Mouse (Mus musculus) C2C12 (cell line): ENCODE data around the gene Zfp771. TPM values are rescaled to one million over a fixed set of nuclear protein-coding genes. Genes with fewer than 3 reads are reported as not detected.
A peak's percentile ranks its signal among the peaks of the same experiment; 100 is the strongest.

ENCODE experiments used
- H3K27me3 ChIP-seq: one replicate; pipeline ENCODE4 v1.6.1; 2011; ENCODE audit not compliant: control insufficient read depth, insufficient read depth, insufficient read length
- H3K36me3 ChIP-seq: one replicate; pipeline ENCODE4 v1.6.1; 2011; ENCODE audit not compliant: control insufficient read depth, insufficient read depth
- H3K4me3 ChIP-seq: one replicate; pipeline ENCODE4 v1.5.1; 2011; ENCODE audit warnings: mild to moderate bottlenecking, control low read depth; ENCODE audit not compliant: poor library complexity, insufficient read depth, severe bottlenecking
- H3K79me2 ChIP-seq: one replicate; pipeline ENCODE4 v1.6.1; 2011; ENCODE audit not compliant: control insufficient read depth, insufficient read depth
- H3K79me3 ChIP-seq: one replicate; pipeline ENCODE4 v1.6.1; 2011; ENCODE audit warnings: low read depth, control low read depth
- H3ac ChIP-seq: one replicate; pipeline ENCODE3; 2011; ENCODE audit warnings: low read depth; ENCODE audit not compliant: control insufficient read depth, insufficient read length
- CEBPB ChIP-seq: IDR thresholded peaks from one replicate; pipeline ENCODE4 v1.6.1; 2011; ENCODE audit warnings: low read depth, mild to moderate bottlenecking, control low read depth, moderate library complexity
- CTCF ChIP-seq: IDR thresholded peaks from one replicate; pipeline ENCODE4 v1.5.1; 2011; ENCODE audit not compliant: control insufficient read depth, insufficient read depth, insufficient read length
- FOSL1 ChIP-seq: IDR thresholded peaks from one replicate; pipeline ENCODE4 v1.8.0; 2011; ENCODE audit warnings: mild to moderate bottlenecking, low read length; ENCODE audit not compliant: poor library complexity, insufficient read depth, severe bottlenecking
- MAX ChIP-seq: IDR thresholded peaks from one replicate; pipeline ENCODE4 v1.6.1; 2011; ENCODE audit warnings: mild to moderate bottlenecking, control low read depth
- MYOD1 ChIP-seq: IDR thresholded peaks from one replicate; pipeline ENCODE4 v1.6.1; 2011; ENCODE audit warnings: low read depth; ENCODE audit not compliant: control insufficient read depth, insufficient read length
- MYOG ChIP-seq: IDR thresholded peaks from one replicate; pipeline ENCODE4 v1.6.1; 2011; ENCODE audit not compliant: control insufficient read depth, insufficient read length; ENCODE audit errors: extremely low read depth
- USF1 ChIP-seq: IDR thresholded peaks from one replicate; pipeline ENCODE4 v1.6.1; 2011; ENCODE audit warnings: low read depth, mild to moderate bottlenecking, control low read depth, moderate library complexity
- polyA plus RNA-seq: library from polyadenylated mRNA; unstranded; fragments of >200 nt; fragmentation: generic; extraction: Trizol; gene quantifications from one replicate; pipeline ENCODE4 v1.2.1, GENCODE M21; 2012; ENCODE audit warnings: missing spikeins

Zfp771 gene
- polyA plus RNA-seq, 1 experiment = 38.0 TPM

GRCm38 (mm10) chr7:127259186-127259905, 15.3 kb downstream of the Zfp771 start:
- TF ChIP-seq MAX = no peak
- no peak for TF ChIP-seq USF1
- no peak for TF ChIP-seq CTCF
- no peak for TF ChIP-seq MYOD1
- no peak for TF ChIP-seq MYOG
- no peak for TF ChIP-seq CEBPB
- no peak for TF ChIP-seq FOSL1
- Histone ChIP-seq H3K79me3 (peaks cover 5% of the 10 kb centered on the region), H3K79me2 (peaks cover 17% of the 10 kb centered on the region), H3K4me3 (peak overlapping the region; percentile 61), H3K27me3 (no peaks in the 10 kb centered on the region), H3ac (no peak overlapping the region), H3K36me3 (peaks cover 13% of the 10 kb centered on the region)

DNA sequence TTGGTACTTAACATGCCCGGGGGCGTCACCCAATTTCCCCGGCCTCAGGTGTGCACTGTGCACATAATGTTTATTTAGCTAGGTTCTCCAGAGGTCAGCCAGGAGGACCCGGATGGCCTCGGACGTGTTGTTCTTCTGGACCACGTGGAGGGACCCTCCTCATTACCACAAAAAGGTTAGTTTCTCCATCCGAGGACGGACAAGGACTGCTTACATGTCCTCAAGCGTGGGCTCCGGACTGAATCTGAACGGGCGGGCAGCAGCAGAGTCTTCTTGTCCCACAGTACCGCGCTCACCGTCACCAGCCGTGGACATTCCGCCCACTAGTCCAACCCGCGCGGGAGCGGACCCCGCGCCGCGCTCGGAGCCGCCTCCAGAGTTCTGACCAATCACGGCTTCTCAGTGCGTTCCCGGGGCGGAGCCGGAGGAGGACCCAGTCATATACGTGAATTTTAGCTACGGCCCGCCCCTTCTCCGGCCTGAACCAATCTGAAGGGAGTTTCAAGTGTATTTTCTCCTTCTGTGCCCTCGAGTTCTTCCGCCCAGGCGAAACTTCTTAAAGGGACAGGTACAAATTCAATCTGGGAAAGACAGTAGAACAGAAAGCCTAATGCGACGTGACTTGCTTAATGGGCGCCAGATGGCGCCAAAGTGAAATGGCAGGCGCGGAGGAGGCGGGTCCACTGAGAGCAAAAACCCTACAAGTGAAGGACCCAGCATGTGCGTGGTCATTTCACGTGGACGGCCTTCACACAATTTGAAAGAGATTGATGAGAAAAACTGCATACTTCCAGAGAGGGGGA, 16.4 kb downstream of the Zfp771 start, which contains the start of gene Dctpp1:
Gene Dctpp1, minus strand, starts transcription at position 401 of the 803 bp plus-strand sequence.
- Histone ChIP-seq H3K27me3 (no peaks in the 10 kb centered on the region), H3K36me3 (peaks cover 13% of the 10 kb centered on the region), H3ac (peak within 1 kb of the TSS; percentile 71), H3K79me2 (peaks cover 17% of the 10 kb centered on the region), H3K4me3 (peak within 1 kb of the TSS; percentile 61), H3K79me3 (peaks cover 5% of the 10 kb centered on the region)
- TF ChIP-seq CTCF (peak; percentile 71), CEBPB (no peak), MYOD1 (no peak), MAX (peak; percentile 82)

GRCm38 (mm10) chr7:127262218-127262961, 18.3 kb downstream of the Zfp771 start:
- peaks cover 5% of the 10 kb centered on the region for H3K79me3 ChIP-seq
- H3K79me2 ChIP-seq = peaks cover 17% of the 10 kb centered on the region
- TF ChIP-seq FOSL1 (no peak), CEBPB (no peak), CTCF (no peak), MYOG (no peak), MAX (no peak)
- H3ac ChIP-seq = no peak overlapping the region
- H3K27me3 ChIP-seq = no peaks in the 10 kb centered on the region
- H3K4me3 ChIP-seq = no peak overlapping the region
- no peaks in the 10 kb centered on the region for H3K36me3 ChIP-seq

GRCm38 (mm10) chr7:127263526-127263925, 19.5 kb downstream of the Zfp771 start:
- no peak overlapping the region for H3K4me3 ChIP-seq
- TF ChIP-seq MYOG = no peak
- no peak for TF ChIP-seq USF1
- no peak for TF ChIP-seq CTCF
- no peak for TF ChIP-seq FOSL1
- TF ChIP-seq MYOD1 = no peak
- no peak for TF ChIP-seq CEBPB
- TF ChIP-seq MAX = no peak
- no peak overlapping the region for H3ac ChIP-seq
- no peaks in the 10 kb centered on the region for H3K27me3 ChIP-seq
- H3K79me2 ChIP-seq = peaks cover 17% of the 10 kb centered on the region
- no peaks in the 10 kb centered on the region for H3K36me3 ChIP-seq
- H3K79me3 ChIP-seq = peaks cover 5% of the 10 kb centered on the region

DNA sequence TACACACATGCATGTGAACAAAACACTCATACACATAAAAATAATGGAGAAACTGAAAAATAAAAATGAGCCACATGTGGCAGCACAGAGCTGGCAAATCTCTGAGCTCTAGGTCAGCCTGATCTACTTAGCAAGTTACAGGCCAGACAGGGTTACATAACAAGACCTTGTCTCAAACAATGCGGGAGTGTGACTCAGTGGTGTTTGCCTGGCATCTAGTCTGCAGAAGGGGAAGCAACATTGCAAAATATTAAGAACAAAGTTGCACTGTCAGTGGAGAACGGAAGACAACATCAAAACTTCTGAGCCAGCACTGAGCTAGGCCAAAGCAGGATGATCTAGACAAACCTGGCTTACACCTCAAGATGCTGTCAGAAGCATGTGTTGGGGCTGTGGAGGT, 26.2 kb downstream of the Zfp771 start:
- Histone ChIP-seq H3K79me3 (peaks cover 10% of the 10 kb centered on the region), H3K4me3 (no peak overlapping the region), H3ac (no peak overlapping the region), H3K79me2 (peaks cover 15% of the 10 kb centered on the region), H3K36me3 (no peaks in the 10 kb centered on the region), H3K27me3 (no peaks in the 10 kb centered on the region)
- no peak for TF ChIP-seq FOSL1
- TF ChIP-seq CEBPB = no peak
- TF ChIP-seq MYOG = no peak
- TF ChIP-seq MAX = no peak
- no peak for TF ChIP-seq USF1
- TF ChIP-seq CTCF = no peak
- no peak for TF ChIP-seq MYOD1
